Mouse (Mus musculus) embryonic facial prominence, embryonic 14.5 days (tissue): ENCODE measurements around the gene Pdss2. TPM values are rescaled to one million over a fixed set of nuclear protein-coding genes. Genes with fewer than 3 reads are reported as not detected.
A peak's percentile ranks its signal among the peaks of the same experiment; 100 is the strongest.
"Not testable (repeated sequence)": the region's sequence is repeated elsewhere in the genome, so short reads cannot be mapped to it uniquely, and the experiment has no call there.

Experiments
- ATAC-seq: fragments of 200-750 bp; cut with Nextera tagmentation; 2 replicates; pipeline ENCODE4 v1.8.0; 2017; ENCODE audit warnings: low read depth, moderate number of reproducible peaks, moderate TSS enrichment
- DNase-seq: peaks from one replicate; pipeline ENCODE4 v3.0.0-alpha.2; 2015; ENCODE audit warnings: low spot score
- H3K27ac ChIP-seq: fragments of 300-500 bp; sonication (generic); replicated peaks from 2 replicates; pipeline ENCODE4 v1.5.1; 2014; ENCODE audit warnings: low read depth, mild to moderate bottlenecking, low read length, moderate library complexity
- H3K27me3 ChIP-seq: fragments of 300-500 bp; sonication (generic); replicated peaks from 2 replicates; pipeline ENCODE4 v1.6.1; 2014; ENCODE audit warnings: low read length; ENCODE audit not compliant: control insufficient read depth, insufficient read depth
- H3K36me3 ChIP-seq: fragments of 300-500 bp; sonication (generic); 2 replicates; pipeline ENCODE4 v1.6.1; 2014; ENCODE audit warnings: low read length, mixed read lengths; ENCODE audit not compliant: control insufficient read depth, insufficient read depth
- H3K4me1 ChIP-seq: fragments of 300-500 bp; sonication (generic); 2 replicates; pipeline ENCODE4 v1.6.1; 2014; ENCODE audit warnings: antibody characterized with exemption, low read length; ENCODE audit not compliant: control insufficient read depth, insufficient read depth
- H3K4me2 ChIP-seq: fragments of 300-500 bp; sonication (generic); 2 replicates; pipeline ENCODE4 v1.6.1; 2014; ENCODE audit warnings: low read depth, mild to moderate bottlenecking, low read length, moderate library complexity, mixed read lengths
- H3K4me3 ChIP-seq: fragments of 300-500 bp; sonication (generic); 2 replicates; pipeline ENCODE4 v1.5.1; 2014; ENCODE audit warnings: low read depth, mild to moderate bottlenecking, low read length
- H3K9ac ChIP-seq: fragments of 300-500 bp; sonication (generic); 2 replicates; pipeline ENCODE4 v1.6.1; 2014; ENCODE audit warnings: low read depth, mild to moderate bottlenecking, low read length, moderate library complexity, mixed read lengths
- H3K9me3 ChIP-seq: fragments of 300-500 bp; sonication (generic); 2 replicates; pipeline ENCODE4 v1.6.1; 2016; ENCODE audit warnings: low read length; ENCODE audit not compliant: control insufficient read depth
- whole genome bisulfite sequencing: fragments of 180-500 bp; shearing (Covaris S2); extraction: QIAGEN DNeasy Blood & Tissue Kit; methylation state at CpG from one replicate; pipeline ENCODE4 v1.1.7; 2014; 5-methylcytosine and 5-hydroxymethylcytosine counted together
- polyA plus RNA-seq: library from polyadenylated mRNA; unstranded; fragments of >200 nt; fragmentation: Nextera tagmentation; extraction: Ambion mirVana; gene quantifications from 2 replicates; pipeline ENCODE4 v1.2.1, GENCODE M21; 2014

Pdss2 gene
- polyA plus RNA-seq, 1 experiment from 2014 or later, result 9.5 TPM

DNA sequence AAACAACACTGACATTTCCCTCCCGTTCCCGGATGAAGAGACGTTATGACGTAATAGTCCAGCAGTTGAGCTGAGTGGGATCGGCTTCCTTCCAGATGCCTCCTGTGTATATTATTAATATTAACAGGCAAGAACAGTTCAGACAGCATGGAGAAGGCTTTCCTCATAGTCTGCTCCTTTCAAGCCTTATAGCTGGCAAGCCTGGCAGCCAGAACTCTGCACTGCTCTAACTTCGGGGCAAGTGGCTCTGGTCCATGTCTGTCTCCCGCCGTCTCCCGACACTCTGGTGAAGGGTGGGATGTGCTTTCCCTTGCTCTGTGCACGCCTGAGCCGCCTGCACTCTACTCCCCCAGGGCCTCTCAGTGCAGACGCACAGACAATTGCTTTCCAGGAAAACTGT is 185.6 kb downstream of the Pdss2 start:
- ATAC-seq (no peak), DNase-seq (no peak)
- Histone ChIP-seq H3K27ac (no peak overlapping the region), H3K36me3 (no peaks in the 10 kb centered on the region), H3K4me1 (no peaks in the 10 kb centered on the region), H3K4me2 (no peak overlapping the region), H3K4me3 (no peak overlapping the region), H3K27me3 (no peaks in the 10 kb centered on the region), H3K9ac (no peak overlapping the region), H3K9me3 (no peaks in the 10 kb centered on the region)
- 63% methylated on average over 12 of the region's 12 CpGs for WGBS

- H3K4me3 ChIP-seq, result no peak overlapping the region
- H3K36me3 ChIP-seq, result 0 out of 2 replicates have a peak, but pooled peaks cover 4% of the 10 kb centered on the region
- no peak overlapping the region for H3K27ac ChIP-seq
- H3K9me3 ChIP-seq, result no peaks in the 10 kb centered on the region
- no peaks in the 10 kb centered on the region for H3K4me1 ChIP-seq
- ATAC-seq, result no peak
- WGBS, result 78% methylated on average over 10 of the region's 10 CpGs
- no peak overlapping the region for H3K9ac ChIP-seq
- H3K4me2 ChIP-seq, result no peak overlapping the region
- DNase-seq, result no peak
- no peaks in the 10 kb centered on the region for H3K27me3 ChIP-seq
Measured at GRCm38 (mm10) chr10:43409506-43410230, 188.4 kb downstream of the Pdss2 start.

GRCm38 (mm10) chr10:43411164-43411563 is 189.9 kb downstream of the Pdss2 start:
- ATAC-seq, DNase-seq, H3K9me3 ChIP-seq, H3K4me1 ChIP-seq, H3K27me3 ChIP-seq, H3K27ac ChIP-seq, H3K9ac ChIP-seq, H3K4me3 ChIP-seq, H3K4me2 ChIP-seq: not testable (repeated sequence)
- peaks cover 14% of the 10 kb centered on the region; the same call in 1 of the 2 replicates for H3K36me3 ChIP-seq
- 89% methylated on average over 3 of the region's 3 CpGs for WGBS

DNA sequence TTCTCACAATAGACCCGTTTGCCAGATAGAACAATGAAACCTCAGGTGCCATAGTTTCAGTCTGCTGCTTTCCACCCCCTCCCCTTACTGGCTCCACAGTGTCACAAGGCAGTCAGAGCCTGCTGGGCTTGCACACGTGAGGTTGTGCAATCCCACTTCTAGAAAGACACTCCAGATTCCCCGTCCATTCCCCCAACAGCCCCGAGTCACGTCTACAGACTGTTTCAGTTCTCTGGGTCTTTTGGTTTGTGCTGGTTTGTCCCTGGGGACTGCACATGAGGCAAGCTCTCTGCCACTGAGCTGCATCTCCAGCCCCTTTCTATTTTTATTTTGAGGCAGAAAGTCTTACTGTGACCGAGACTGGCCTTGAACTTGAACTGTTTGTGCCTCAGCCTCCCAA is 196.1 kb downstream of the Pdss2 start:
- no peak overlapping the region for H3K4me2 ChIP-seq
- 82% methylated on average over 6 of the region's 6 CpGs for WGBS
- H3K4me3 ChIP-seq, result no peak overlapping the region
- H3K4me1 ChIP-seq, result no peaks in the 10 kb centered on the region
- no peak overlapping the region for H3K27ac ChIP-seq
- ATAC-seq (no peak), DNase-seq (no peak)
- no peaks in the 10 kb centered on the region for H3K9me3 ChIP-seq
- H3K27me3 ChIP-seq, result no peaks in the 10 kb centered on the region
- no peak overlapping the region for H3K9ac ChIP-seq
- peaks cover 14% of the 10 kb centered on the region; the same call in 1 of the 2 replicates for H3K36me3 ChIP-seq

GRCm38 (mm10) chr10:43420660-43421413 is 199.6 kb downstream of the Pdss2 start:
- Histone ChIP-seq H3K9ac (no peak overlapping the region), H3K36me3 (no peaks in the 10 kb centered on the region), H3K4me1 (no peaks in the 10 kb centered on the region), H3K4me3 (no peak overlapping the region), H3K27me3 (no peaks in the 10 kb centered on the region), H3K9me3 (no peaks in the 10 kb centered on the region), H3K4me2 (no peak overlapping the region), H3K27ac (no peak overlapping the region)
- 54% methylated on average over 22 of the region's 22 CpGs for WGBS
- ATAC-seq (peak; percentile 50; the same call in 1 of the 2 replicates), DNase-seq (no peak)

GRCm38 (mm10) chr10:43422061-43422770 is 200.9 kb downstream of the Pdss2 start:
- ATAC-seq, result no peak
- no peaks in the 10 kb centered on the region for H3K4me1 ChIP-seq
- no peak overlapping the region for H3K4me2 ChIP-seq
- no peaks in the 10 kb centered on the region for H3K36me3 ChIP-seq
- no peak overlapping the region for H3K27ac ChIP-seq
- H3K4me3 ChIP-seq, result no peak overlapping the region
- 79% methylated on average over 15 of the region's 15 CpGs for WGBS
- no peaks in the 10 kb centered on the region for H3K27me3 ChIP-seq
- H3K9ac ChIP-seq, result no peak overlapping the region
- H3K9me3 ChIP-seq, result no peaks in the 10 kb centered on the region
- DNase-seq, result no peak

GRCm38 (mm10) chr10:43424545-43424944 is 203.3 kb downstream of the Pdss2 start:
- no peaks in the 10 kb centered on the region for H3K36me3 ChIP-seq
- no peak overlapping the region for H3K4me2 ChIP-seq
- DNase-seq (no peak), ATAC-seq (no peak)
- H3K4me1 ChIP-seq, result no peaks in the 10 kb centered on the region
- no peak overlapping the region for H3K27ac ChIP-seq
- H3K4me3 ChIP-seq, result no peak overlapping the region
- H3K9me3 ChIP-seq, result no peaks in the 10 kb centered on the region
- no peak overlapping the region for H3K9ac ChIP-seq
- 82% methylated on average over 5 of the region's 5 CpGs for WGBS
- H3K27me3 ChIP-seq, result no peaks in the 10 kb centered on the region

DNA sequence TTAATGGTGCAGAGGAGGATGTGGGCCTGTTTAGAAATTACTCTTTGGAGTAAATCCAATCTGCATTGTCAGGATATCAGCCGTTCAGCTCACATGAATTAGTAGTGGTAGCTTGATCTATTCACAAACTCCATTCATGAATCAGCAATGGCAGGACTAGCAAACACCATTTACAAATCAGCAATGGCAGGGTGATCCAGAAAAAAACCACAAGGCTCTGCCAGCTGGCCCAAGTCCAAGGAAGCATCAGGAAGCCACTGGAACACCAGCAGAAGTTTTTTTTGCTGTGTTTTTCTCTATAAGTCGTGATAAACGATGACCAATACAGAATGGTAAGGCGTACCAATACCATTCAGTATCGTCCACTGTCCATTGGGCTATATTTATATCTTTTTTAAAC is 209.3 kb downstream of the Pdss2 start:
- Histone ChIP-seq H3K4me1 (no peaks in the 10 kb centered on the region), H3K27me3 (no peaks in the 10 kb centered on the region), H3K4me2 (no peak overlapping the region), H3K27ac (no peak overlapping the region), H3K36me3 (no peaks in the 10 kb centered on the region), H3K4me3 (no peak overlapping the region), H3K9me3 (peaks cover 6% of the 10 kb centered on the region), H3K9ac (no peak overlapping the region)
- no peak for ATAC-seq
- no peak for DNase-seq
- 92% methylated on average over 5 of the region's 5 CpGs for WGBS
